Mouse (Mus musculus) forebrain, postnatal 0 days (tissue): ENCODE results near the gene Rnls. TPM values are rescaled to one million over a fixed set of nuclear protein-coding genes. Genes with fewer than 3 reads are reported as not detected.
A peak's percentile ranks its signal among the peaks of the same experiment; 100 is the strongest.

Experiments used
- ATAC-seq: fragments of 200-750 bp; cut with Nextera tagmentation; 2 replicates; pipeline ENCODE4 v1.8.0; 2017; ENCODE audit warnings: mild to moderate bottlenecking, moderate library complexity
- DNase-seq: peaks from one replicate; pipeline ENCODE4 v3.0.0-alpha.2; 2015
- H3K27ac ChIP-seq: fragments of 300-500 bp; sonication (generic); 2 replicates; pipeline ENCODE4 v1.5.1; 2014; ENCODE audit warnings: low read depth, mild to moderate bottlenecking, antibody characterized with exemption, low read length, moderate library complexity, mixed read lengths
- H3K27me3 ChIP-seq: fragments of 300-500 bp; sonication (generic); 2 replicates; pipeline ENCODE4 v1.6.1; 2014; ENCODE audit warnings: mild to moderate bottlenecking, low read length, mixed read lengths; ENCODE audit not compliant: insufficient read depth
- H3K36me3 ChIP-seq: fragments of 300-500 bp; sonication (generic); 2 replicates; pipeline ENCODE4 v1.6.1; 2014; ENCODE audit warnings: mild to moderate bottlenecking, moderate library complexity; ENCODE audit not compliant: insufficient read depth
- H3K4me1 ChIP-seq: fragments of 300-500 bp; sonication (generic); 2 replicates; pipeline ENCODE4 v1.6.1; 2014; ENCODE audit warnings: antibody characterized with exemption; ENCODE audit not compliant: insufficient read depth
- H3K4me2 ChIP-seq: fragments of 300-500 bp; sonication (generic); 2 replicates; pipeline ENCODE4 v1.6.1; 2014; ENCODE audit warnings: low read depth, mild to moderate bottlenecking, moderate library complexity
- H3K4me3 ChIP-seq: fragments of 300-500 bp; sonication (generic); 2 replicates; pipeline ENCODE4 v1.5.1; 2014; ENCODE audit warnings: low read depth, low read length, mixed read lengths
- H3K9ac ChIP-seq: fragments of 300-500 bp; sonication (generic); 2 replicates; pipeline ENCODE4 v1.6.1; 2014; ENCODE audit warnings: mild to moderate bottlenecking
- H3K9me3 ChIP-seq: fragments of 300-500 bp; sonication (generic); 2 replicates; pipeline ENCODE4 v1.6.1; 2016; ENCODE audit warnings: low read length
- CTCF ChIP-seq: sonication (generic); IDR thresholded peaks from 2 replicates; pipeline ENCODE4 v1.5.1; 2016; ENCODE audit warnings: antibody characterized with exemption, control low read depth, low read depth
- WGBS: fragments of 180-500 bp; shearing (Covaris S2); extraction: QIAGEN DNeasy Blood & Tissue Kit; methylation state at CpG from one replicate; pipeline ENCODE4 v1.1.7; 2014; 5-methylcytosine and 5-hydroxymethylcytosine counted together
- polyA plus RNA-seq: library from polyadenylated mRNA; unstranded; fragments of >200 nt; fragmentation: Nextera tagmentation; extraction: Ambion mirVana; gene quantifications from 2 replicates; pipeline ENCODE4 v1.2.1, GENCODE M21; 2015
- total RNA-seq: library from RNA; depleted of rRNA; stranded (reverse); fragments of >200 nt; gene quantifications from 2 replicates; pipeline ENCODE4 v1.2.3, GENCODE M21; 2014

Gene Rnls
- total and polyA plus RNA-seq, 2 experiments from 2014 or later, result 1.5 to 8.7 TPM

- no peak overlapping the region for H3K9ac ChIP-seq
- no peaks in the 10 kb centered on the region for H3K27me3 ChIP-seq
- no peak overlapping the region for H3K27ac ChIP-seq
- H3K9me3 ChIP-seq, result no peaks in the 10 kb centered on the region
- 48% methylated on average over 3 of the region's 3 CpGs for WGBS
- H3K4me1 ChIP-seq, result no peaks in the 10 kb centered on the region
- DNase-seq (no peak), ATAC-seq (no peak)
- no peak overlapping the region for H3K4me3 ChIP-seq
- TF ChIP-seq CTCF, result no peak
- H3K36me3 ChIP-seq, result no peaks in the 10 kb centered on the region
- H3K4me2 ChIP-seq, result no peak overlapping the region
Observed at GRCm38 (mm10) chr19:33264224-33264993, 127.7 kb downstream of the Rnls start.

GRCm38 (mm10) chr19:33262421-33262820 is 129.7 kb downstream of the Rnls start:
- H3K27me3 ChIP-seq, result no peaks in the 10 kb centered on the region
- DNase-seq (no peak), ATAC-seq (no peak)
- no peaks in the 10 kb centered on the region for H3K36me3 ChIP-seq
- no peak overlapping the region for H3K4me2 ChIP-seq
- no peak overlapping the region for H3K4me3 ChIP-seq
- WGBS, result 78% methylated on average over 2 of the region's 2 CpGs
- no peaks in the 10 kb centered on the region for H3K4me1 ChIP-seq
- no peak overlapping the region for H3K9ac ChIP-seq
- H3K27ac ChIP-seq, result no peak overlapping the region
- H3K9me3 ChIP-seq, result no peaks in the 10 kb centered on the region
- TF ChIP-seq CTCF, result no peak

GRCm38 (mm10) chr19:33259164-33259563 is 132.9 kb downstream of the Rnls start:
- ATAC-seq, result no peak
- no peaks in the 10 kb centered on the region for H3K4me1 ChIP-seq
- no peaks in the 10 kb centered on the region for H3K27me3 ChIP-seq
- no peak overlapping the region for H3K9ac ChIP-seq
- H3K27ac ChIP-seq, result no peak overlapping the region
- 81% methylated on average over 1 of the region's 1 CpGs for WGBS
- H3K4me3 ChIP-seq, result no peak overlapping the region
- H3K36me3 ChIP-seq, result no peaks in the 10 kb centered on the region
- DNase-seq, result no peak
- H3K9me3 ChIP-seq, result no peaks in the 10 kb centered on the region
- H3K4me2 ChIP-seq, result no peak overlapping the region
- no peak for TF ChIP-seq CTCF

- WGBS, result 78% methylated on average over 5 of the region's 5 CpGs
- TF ChIP-seq CTCF, result no peak
- H3K4me3 ChIP-seq, result no peak overlapping the region
- no peak for DNase-seq
- no peaks in the 10 kb centered on the region for H3K4me1 ChIP-seq
- H3K4me2 ChIP-seq, result no peak overlapping the region
- H3K27me3 ChIP-seq, result no peaks in the 10 kb centered on the region
- no peak overlapping the region for H3K27ac ChIP-seq
- no peak overlapping the region for H3K9ac ChIP-seq
- H3K36me3 ChIP-seq, result no peaks in the 10 kb centered on the region
- no peaks in the 10 kb centered on the region for H3K9me3 ChIP-seq
- no peak for ATAC-seq
Observed at GRCm38 (mm10) chr19:33253893-33254292, 138.2 kb downstream of the Rnls start.

GRCm38 (mm10) chr19:33252226-33252625 is 139.9 kb downstream of the Rnls start:
- Histone ChIP-seq H3K9ac (no peak overlapping the region), H3K4me1 (no peaks in the 10 kb centered on the region), H3K9me3 (no peaks in the 10 kb centered on the region), H3K4me3 (no peak overlapping the region), H3K36me3 (no peaks in the 10 kb centered on the region), H3K27ac (no peak overlapping the region), H3K27me3 (no peaks in the 10 kb centered on the region), H3K4me2 (no peak overlapping the region)
- DNase-seq, result no peak
- no peak for TF ChIP-seq CTCF
- ATAC-seq, result no peak
- 74% methylated on average over 5 of the region's 5 CpGs for WGBS

- Histone ChIP-seq H3K36me3 (no peaks in the 10 kb centered on the region), H3K9me3 (no peaks in the 10 kb centered on the region), H3K9ac (no peak overlapping the region), H3K27me3 (no peaks in the 10 kb centered on the region), H3K4me1 (no peaks in the 10 kb centered on the region), H3K4me3 (no peak overlapping the region), H3K27ac (no peak overlapping the region), H3K4me2 (no peak overlapping the region)
- 82% methylated on average over 2 of the region's 2 CpGs for WGBS
- ATAC-seq (no peak), DNase-seq (no peak)
- no peak for TF ChIP-seq CTCF
Observed at GRCm38 (mm10) chr19:33244196-33244595, 147.9 kb downstream of the Rnls start.

- DNase-seq (no peak), ATAC-seq (peak; percentile 60)
- Histone ChIP-seq H3K9me3 (no peaks in the 10 kb centered on the region), H3K4me2 (no peak overlapping the region), H3K4me1 (no peaks in the 10 kb centered on the region), H3K27ac (no peak overlapping the region), H3K4me3 (no peak overlapping the region), H3K9ac (no peak overlapping the region), H3K27me3 (no peaks in the 10 kb centered on the region), H3K36me3 (no peaks in the 10 kb centered on the region)
- 76% methylated on average over 2 of the region's 2 CpGs for WGBS
- TF ChIP-seq CTCF, result no peak
Observed at GRCm38 (mm10) chr19:33240386-33240785, 151.7 kb downstream of the Rnls start.
